Mouse (Mus musculus) lung, adult 2 months (tissue): ENCODE data around the gene Zc3h12a.

Source experiments
- CTCF ChIP-seq: fragments of 200-500 bp; IDR thresholded peaks from 2 replicates; pipeline ENCODE4 v1.5.1; 2011; ENCODE audit warnings: mild to moderate bottlenecking, low read length, control low read depth; ENCODE audit not compliant: insufficient read depth
- POLR2A ChIP-seq: fragments of 200-500 bp; IDR thresholded peaks from 2 replicates; pipeline ENCODE4 v1.6.1; 2011; ENCODE audit warnings: low read depth, mild to moderate bottlenecking, control low read depth, low read length, borderline replicate concordance; ENCODE audit errors: extremely low read depth

- TF ChIP-seq CTCF (no peak), POLR2A (no peak)
These were observed 2.2 kb downstream of the Zc3h12a start for GRCm38 (mm10) chr4:125125361-125125921.
